Mouse (Mus musculus) lung, postnatal 0 days (tissue): ENCODE results near the gene Nubpl.

Source experiments
- CTCF ChIP-seq: IDR thresholded peaks from 2 replicates; pipeline ENCODE4 v1.5.1; 2016; ENCODE audit warnings: antibody characterized with exemption, mild to moderate bottlenecking
- EP300 ChIP-seq: IDR thresholded peaks from 2 replicates; pipeline ENCODE4 v1.6.1; 2016; ENCODE audit warnings: antibody characterized with exemption, mild to moderate bottlenecking, control low read depth

DNA sequence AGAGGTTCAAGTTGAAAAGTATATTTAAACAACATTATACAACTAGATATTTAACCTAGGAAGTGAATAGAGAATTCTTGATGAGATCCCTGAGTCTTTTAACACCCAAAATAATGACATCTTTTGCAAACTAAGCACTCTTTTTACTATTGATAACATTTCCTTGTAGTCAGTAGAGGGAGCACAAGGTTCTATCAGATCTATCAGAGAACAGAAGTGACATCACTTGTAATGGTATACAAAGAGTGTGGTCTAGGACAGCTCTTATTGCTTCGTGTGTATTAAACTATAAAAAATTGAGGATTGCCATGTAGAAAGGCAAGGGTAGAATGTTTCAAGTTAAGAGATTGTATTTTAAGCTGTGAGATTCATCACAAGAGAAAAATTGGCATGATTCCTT is 183.7 kb downstream of the Nubpl start:
- TF ChIP-seq CTCF: no peak
- TF ChIP-seq EP300: no peak
